11 mouse cellular contexts compared by ENCODE assay signal in the genomic region with DNA sequence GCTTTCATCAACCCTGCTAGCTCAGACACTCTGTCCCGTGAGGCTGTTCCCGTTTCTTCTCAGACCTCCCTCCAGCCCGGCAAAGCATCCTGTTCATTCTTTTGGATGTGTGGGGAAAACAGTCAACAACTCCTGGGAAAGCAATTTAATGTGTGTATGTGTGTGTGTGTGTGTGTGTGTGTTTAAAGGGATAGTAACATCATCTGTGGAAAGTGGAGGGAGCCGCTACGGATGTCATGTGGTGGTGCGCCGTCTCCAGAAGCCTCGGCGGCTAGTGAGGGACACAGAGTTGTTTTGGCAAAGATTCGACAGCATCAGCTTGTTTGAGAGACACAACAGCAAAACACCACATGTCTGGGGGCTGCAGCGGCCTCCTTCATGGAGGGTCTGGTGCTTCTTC.
DNase-seq lines count a peak whose midpoint lies in the region; ATAC-seq and TF ChIP-seq lines count a peak whose summit lies in the region.
"Had no signal": no experiment of that assay in that cellular context is flagged by ENCODE, and none has a peak within 500 bp of the region (broad histone marks: within the 10 kb centered on the region; RNA-seq: fewer than 3 reads in every experiment).

No protein-coding gene starts in this region.

- peak overlapping the region; percentile 41 for H3K27ac ChIP-seq in hindbrain, postnatal 0 days
- H3K27ac ChIP-seq in hindbrain, embryonic 11.5 days (ENCODE audit: low read depth, low read length): no peak overlapping the region
- H3K27ac ChIP-seq in heart, embryonic 11.5 days (ENCODE audit: low read depth, low read length): no peak overlapping the region
- H3K27ac ChIP-seq in midbrain, postnatal 0 days (ENCODE audit: low read depth, low read length): no peak overlapping the region; the same call in 1 of the 2 replicates
- H3K27ac ChIP-seq in thymus, adult 2 months (ENCODE audit: control insufficient read depth, insufficient read depth, low read length): no peak overlapping the region
- H3K27ac ChIP-seq: liver, embryonic 14.5 days had no signal

- H3K4me1 ChIP-seq in hindbrain, postnatal 0 days (ENCODE audit: insufficient read depth, low read length): peaks cover 21% of the 10 kb centered on the region
- no peaks in the 10 kb centered on the region for H3K4me1 ChIP-seq in hindbrain, embryonic 11.5 days (replicated peaks; ENCODE audit: control insufficient read depth, insufficient read depth, low read length)
- H3K4me1 ChIP-seq in heart, embryonic 11.5 days (ENCODE audit: control insufficient read depth, insufficient read depth, low read length): peaks cover 22% of the 10 kb centered on the region
- peaks cover 11% of the 10 kb centered on the region; the same call in 1 of the 2 replicates for H3K4me1 ChIP-seq in midbrain, postnatal 0 days (ENCODE audit: insufficient read depth, low read length)
- peaks cover 4% of the 10 kb centered on the region for H3K4me1 ChIP-seq in thymus, adult 2 months (replicated peaks; ENCODE audit: control insufficient read depth, insufficient read depth, low read length)

- no peaks in the 10 kb centered on the region for H3K9me3 ChIP-seq in hindbrain, postnatal 0 days (ENCODE audit: low read length)
- no peaks in the 10 kb centered on the region for H3K9me3 ChIP-seq in hindbrain, embryonic 11.5 days (ENCODE audit: control insufficient read depth, low read length)
- 0 out of 2 replicates have a peak, but pooled peaks cover 2% of the 10 kb centered on the region for H3K9me3 ChIP-seq in heart, embryonic 11.5 days (replicated peaks; ENCODE audit: control insufficient read depth, low read length)
- no peaks in the 10 kb centered on the region for H3K9me3 ChIP-seq in midbrain, postnatal 0 days (ENCODE audit: low read length)

- no peak for TF ChIP-seq CTCF in hindbrain, postnatal 0 days (IDR thresholded peaks at IDR 0.05; ENCODE audit: low read depth)
- no peak for TF ChIP-seq CTCF in midbrain, postnatal 0 days (IDR thresholded peaks at IDR 0.05)
- TF ChIP-seq CTCF in thymus, adult 2 months (IDR thresholded peaks at IDR 0.05; ENCODE audit: borderline replicate concordance, control insufficient read depth, extremely low read depth, insufficient read depth, low read length, poor library complexity): no peak

- H3K4me3 ChIP-seq in hindbrain, postnatal 0 days (ENCODE audit: low read length): no peak overlapping the region
- H3K4me3 ChIP-seq in hindbrain, embryonic 11.5 days (ENCODE audit: low read depth, low read length): no peak overlapping the region
- H3K4me3 ChIP-seq in heart, embryonic 11.5 days (ENCODE audit: low read depth, low read length): no peak overlapping the region
- no peak overlapping the region for H3K4me3 ChIP-seq in midbrain, postnatal 0 days (ENCODE audit: low read depth, low read length)
- H3K4me3 ChIP-seq in thymus, adult 2 months (ENCODE audit: control insufficient read depth, insufficient read depth, low read length): no peak overlapping the region

- DNase-seq in hindbrain, postnatal 0 days (ENCODE audit: low spot score): peak; percentile 41
- DNase-seq in hindbrain, embryonic 11.5 days (ENCODE audit: low spot score): no peak
- peak; percentile 30 for DNase-seq in right cerebral cortex, postnatal 4 days
- no peak for DNase-seq in right cerebral cortex, adult 18-20 months
- DNase-seq in midbrain, postnatal 0 days (ENCODE audit: low spot score): peak; percentile 55
- no peak for DNase-seq in thymus, adult 2 months
- no peak for DNase-seq in thymus, postnatal 4 days
- DNase-seq: kidney, postnatal 36 days had no signal

- no peak overlapping the region for H3K4me2 ChIP-seq in hindbrain, postnatal 0 days (ENCODE audit: low read depth, low read length)
- H3K4me2 ChIP-seq in hindbrain, embryonic 11.5 days (replicated peaks; ENCODE audit: low read depth, low read length): no peak overlapping the region
- H3K4me2 ChIP-seq in heart, embryonic 11.5 days: peak overlapping the region; percentile 51
- H3K4me2 ChIP-seq in midbrain, postnatal 0 days (ENCODE audit: low read depth, low read length, poor library complexity, severe bottlenecking): no peak overlapping the region

- no peak overlapping the region for H3K9ac ChIP-seq in hindbrain, postnatal 0 days (replicated peaks; ENCODE audit: low read length)
- H3K9ac ChIP-seq in hindbrain, embryonic 11.5 days (ENCODE audit: low read depth, low read length): no peak overlapping the region
- H3K9ac ChIP-seq in heart, embryonic 11.5 days (ENCODE audit: low read depth, low read length): no peak overlapping the region
- no peak overlapping the region for H3K9ac ChIP-seq in midbrain, postnatal 0 days (replicated peaks; ENCODE audit: low read length, poor library complexity, severe bottlenecking)
- H3K9ac ChIP-seq: liver, embryonic 14.5 days had no signal

- H3K36me3 ChIP-seq in hindbrain, postnatal 0 days (ENCODE audit: insufficient read depth, low read length): no peaks in the 10 kb centered on the region
- H3K36me3 ChIP-seq in hindbrain, embryonic 11.5 days (ENCODE audit: control insufficient read depth, insufficient read depth, low read length): no peaks in the 10 kb centered on the region
- no peaks in the 10 kb centered on the region for H3K36me3 ChIP-seq in heart, embryonic 11.5 days (ENCODE audit: control insufficient read depth, insufficient read depth, low read length)
- H3K36me3 ChIP-seq in midbrain, postnatal 0 days (ENCODE audit: insufficient read depth, low read length): no peaks in the 10 kb centered on the region
- no peaks in the 10 kb centered on the region for H3K36me3 ChIP-seq in thymus, adult 2 months (ENCODE audit: control insufficient read depth, insufficient read depth, low read length)

- WGBS in hindbrain, postnatal 0 days: 34% methylated on average over 11 of the region's 11 CpGs
- 79% methylated on average over 11 of the region's 11 CpGs for WGBS in hindbrain, embryonic 11.5 days
- 53% methylated on average over 11 of the region's 11 CpGs for WGBS in heart, embryonic 11.5 days (ENCODE audit: insufficient replicate concordance)
- 52% methylated on average over 11 of the region's 11 CpGs for WGBS in midbrain, postnatal 0 days
- 87% methylated on average over 11 of the region's 11 CpGs for WGBS in thymus, adult 2 months

- TF ChIP-seq POLR2A in thymus, adult 2 months (IDR thresholded peaks at IDR 0.05; ENCODE audit: control insufficient read depth, extremely low read depth, insufficient read depth, low read length, poor library complexity): no peak

- ATAC-seq in hindbrain, postnatal 0 days: no peak
- no peak for ATAC-seq in hindbrain, embryonic 11.5 days (ENCODE audit: low FRiP score)
- ATAC-seq in heart, embryonic 11.5 days (replicated peaks; ENCODE audit: insufficient number of reproducible peaks, low FRiP score, low TSS enrichment): no peak
- no peak for ATAC-seq in midbrain, postnatal 0 days (ENCODE audit: low FRiP score)
- ATAC-seq: activated CD4-positive, CD25-positive, alpha-beta regulatory T cell, adult 4 months had no signal

- H3K27me3 ChIP-seq in hindbrain, postnatal 0 days (ENCODE audit: insufficient read depth, low read length): no peaks in the 10 kb centered on the region
- H3K27me3 ChIP-seq in hindbrain, embryonic 11.5 days (ENCODE audit: control insufficient read depth, insufficient read depth, low read length): no peaks in the 10 kb centered on the region
- H3K27me3 ChIP-seq in heart, embryonic 11.5 days (ENCODE audit: control insufficient read depth, insufficient read depth, low read length): no peaks in the 10 kb centered on the region
- H3K27me3 ChIP-seq in midbrain, postnatal 0 days (ENCODE audit: insufficient read depth, low read length): no peaks in the 10 kb centered on the region
- no peaks in the 10 kb centered on the region for H3K27me3 ChIP-seq in thymus, adult 2 months (ENCODE audit: control insufficient read depth, insufficient read depth, low read length)

Comparison
In these comparisons a context has a peak if more than half of its experiments do, and no peak if none do; other contexts are left out.
1. DNase-seq: peak in hindbrain, postnatal 0 days (single experiment), right cerebral cortex, postnatal 4 days (single experiment) and midbrain, postnatal 0 days (single experiment); none in hindbrain, embryonic 11.5 days (single experiment), right cerebral cortex, adult 18-20 months (single experiment), thymus, adult 2 months (single experiment) and thymus, postnatal 4 days (single experiment).